Mouse (Mus musculus) frontal cortex, postnatal 14 days (tissue): Measurements from ENCODE around the gene Thbs4.

Experiments
- DNase-seq, 2 experiments: peaks; one replicate each; pipeline ENCODE4 v3.0.0; 2022; ENCODE audit warnings: low spot score in 2 of 2

Gene Thbs4

GRCm38 (mm10) chr13:92717851-92718665 is 76.6 kb downstream of the Thbs4 start:
- DNase-seq = no peak

GRCm38 (mm10) chr13:92712619-92713018 is 82.0 kb downstream of the Thbs4 start:
- DNase-seq = no peak

GRCm38 (mm10) chr13:92711821-92712220 is 82.8 kb downstream of the Thbs4 start:
- DNase-seq = no peak

GRCm38 (mm10) chr13:92710361-92710760 is 84.3 kb downstream of the Thbs4 start:
- DNase-seq = no peak

- DNase-seq = no peak
Measured at GRCm38 (mm10) chr13:92709535-92709934, 85.1 kb downstream of the Thbs4 start.

GRCm38 (mm10) chr13:92708466-92708865 is 86.2 kb downstream of the Thbs4 start:
- no peak for DNase-seq

GRCm38 (mm10) chr13:92707941-92708340 is 86.7 kb downstream of the Thbs4 start:
- no peak for DNase-seq

GRCm38 (mm10) chr13:92706342-92707061 is 88.1 kb downstream of the Thbs4 start:
- no peak for DNase-seq

- DNase-seq = no peak
Measured at GRCm38 (mm10) chr13:92705016-92705535, 89.5 kb downstream of the Thbs4 start.

- no peak for DNase-seq
Measured at GRCm38 (mm10) chr13:92704189-92704588, 90.4 kb downstream of the Thbs4 start.

GRCm38 (mm10) chr13:92703241-92704027 is 91.2 kb downstream of the Thbs4 start:
- peak; percentile 37 to 64 for DNase-seq

- no peak for DNase-seq
Measured at GRCm38 (mm10) chr13:92702035-92702434, 92.6 kb downstream of the Thbs4 start.
